Mouse (Mus musculus) G1E (cell line): Measurements from ENCODE around the gene Gm6993.

ENCODE experiments used
- CTCF ChIP-seq: IDR thresholded peaks from 2 replicates; pipeline ENCODE4 v1.5.1; 2012; ENCODE audit warnings: low read depth, low read length, inconsistent platforms, mixed read lengths
- GATA2 ChIP-seq: IDR thresholded peaks from 2 replicates; pipeline ENCODE4 v1.6.1; 2012; ENCODE audit warnings: low read depth, low read length, inconsistent platforms, borderline replicate concordance
- TAL1 ChIP-seq: conservative IDR thresholded peaks from 2 replicates; pipeline ENCODE4 v1.6.1; 2012; ENCODE audit warnings: low read depth, low read length, inconsistent platforms, mixed read lengths

DNA sequence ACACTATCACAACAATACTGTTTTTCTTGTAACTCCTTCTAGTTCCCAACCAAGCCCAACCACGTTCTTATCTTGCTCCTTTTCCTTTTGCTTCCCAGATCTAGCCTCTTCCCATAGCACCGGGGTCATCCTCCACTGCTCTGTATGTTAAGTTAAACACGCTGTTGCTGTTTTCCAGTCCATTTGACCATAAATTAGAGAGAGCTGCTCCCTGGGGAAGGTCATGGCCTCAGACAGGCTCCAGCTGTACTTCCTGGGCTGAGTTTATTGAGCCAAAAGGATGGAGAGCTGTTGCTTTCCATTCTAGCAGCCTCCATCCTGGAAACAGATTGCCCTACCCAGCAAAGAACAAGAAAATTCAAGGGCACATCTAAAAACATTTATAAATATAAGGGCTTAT, 7.6 kb downstream of the Gm6993 start:
- TF ChIP-seq CTCF, result no peak
- no peak for TF ChIP-seq TAL1
- no peak for TF ChIP-seq GATA2
